ENCODE assay signal across 28 mouse cellular contexts in the genomic region with DNA sequence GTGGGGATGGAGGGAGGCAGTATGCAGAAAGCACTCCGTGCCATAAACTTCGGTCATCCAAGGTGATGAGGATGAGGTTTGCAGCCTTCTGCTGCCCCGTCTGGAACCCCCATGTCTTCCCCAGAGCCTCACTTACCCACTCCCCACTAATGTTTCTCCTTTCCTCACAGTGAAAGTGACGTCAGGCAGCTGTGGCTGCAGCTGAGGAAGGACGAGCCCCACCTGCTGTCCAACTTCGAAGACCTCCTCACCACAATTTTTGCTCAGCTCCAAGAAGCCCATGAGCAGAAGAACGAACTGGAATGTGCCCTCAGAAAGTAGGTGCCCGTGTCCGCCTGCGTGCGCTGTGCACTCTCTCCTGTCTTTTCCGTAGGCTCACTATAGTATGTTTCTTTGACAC. TPM values are rescaled to one million over a fixed set of nuclear protein-coding genes. Genes with fewer than 3 reads are reported as not detected.
A peak's percentile ranks its signal among the peaks of the same experiment; 100 is the strongest.
DNase-seq lines count a peak whose midpoint lies in the region; ATAC-seq and TF ChIP-seq lines count a peak whose summit lies in the region.
"Had no signal": no experiment of that assay in that cellular context is flagged by ENCODE, and none has a peak within 500 bp of the region (broad histone marks: within the 10 kb centered on the region; RNA-seq: fewer than 3 reads in every experiment).

No protein-coding gene starts in this region.

- H3K4me2 ChIP-seq in liver, embryonic 14.5 days (ENCODE audit: low read depth), result no peak overlapping the region
- no peak overlapping the region for H3K4me2 ChIP-seq in liver, postnatal 0 days (ENCODE audit: low read depth, low read length)
- H3K4me2 ChIP-seq in midbrain, postnatal 0 days (ENCODE audit: low read depth, low read length, poor library complexity, severe bottlenecking), result no peak overlapping the region
- no peak overlapping the region for H3K4me2 ChIP-seq in midbrain, embryonic 13.5 days (replicated peaks)
- H3K4me2 ChIP-seq in stomach, postnatal 0 days (replicated peaks; ENCODE audit: low read depth), result no peak overlapping the region
- H3K4me2 ChIP-seq: embryonic facial prominence, embryonic 13.5 days; forebrain, embryonic 12.5 days; heart, embryonic 12.5 days; heart, embryonic 15.5 days; hindbrain, embryonic 13.5 days had no signal

- H3K27ac ChIP-seq in liver, embryonic 14.5 days, result no peak overlapping the region
- no peak overlapping the region for H3K27ac ChIP-seq in liver, postnatal 0 days (ENCODE audit: low read depth)
- no peak overlapping the region for H3K27ac ChIP-seq in midbrain, postnatal 0 days (ENCODE audit: low read depth, low read length)
- no peak overlapping the region for H3K27ac ChIP-seq in midbrain, embryonic 13.5 days
- no peak overlapping the region for H3K27ac ChIP-seq in stomach, postnatal 0 days (replicated peaks)
- H3K27ac ChIP-seq: embryonic facial prominence, embryonic 10.5 days; embryonic facial prominence, embryonic 13.5 days; forebrain, embryonic 12.5 days; gastrocnemius, adult 2 months; heart, embryonic 15.5 days; hindbrain, embryonic 10.5 days; hindbrain, embryonic 13.5 days had no signal

- no peaks in the 10 kb centered on the region for H3K27me3 ChIP-seq in liver, embryonic 14.5 days (ENCODE audit: control insufficient read depth, insufficient read depth, low read length)
- H3K27me3 ChIP-seq in liver, postnatal 0 days (ENCODE audit: insufficient read depth, low read length), result no peaks in the 10 kb centered on the region
- no peaks in the 10 kb centered on the region for H3K27me3 ChIP-seq in midbrain, postnatal 0 days (ENCODE audit: insufficient read depth, low read length)
- H3K27me3 ChIP-seq in midbrain, embryonic 13.5 days, result no peaks in the 10 kb centered on the region
- H3K27me3 ChIP-seq in stomach, postnatal 0 days (ENCODE audit: control insufficient read depth, insufficient read depth, low read length), result no peaks in the 10 kb centered on the region
- H3K27me3 ChIP-seq: embryonic facial prominence, embryonic 13.5 days; forebrain, embryonic 12.5 days; heart, embryonic 12.5 days; heart, embryonic 15.5 days had no signal

- H3K9me3 ChIP-seq in liver, embryonic 14.5 days (ENCODE audit: control insufficient read depth, low read length), result no peaks in the 10 kb centered on the region
- no peaks in the 10 kb centered on the region for H3K9me3 ChIP-seq in liver, postnatal 0 days (ENCODE audit: low read length)
- H3K9me3 ChIP-seq in midbrain, postnatal 0 days (ENCODE audit: low read length), result no peaks in the 10 kb centered on the region
- no peaks in the 10 kb centered on the region for H3K9me3 ChIP-seq in midbrain, embryonic 13.5 days
- H3K9me3 ChIP-seq in stomach, postnatal 0 days (ENCODE audit: control insufficient read depth, low read length), result no peaks in the 10 kb centered on the region
- H3K9me3 ChIP-seq: embryonic facial prominence, embryonic 13.5 days; forebrain, embryonic 12.5 days; heart, embryonic 12.5 days; heart, embryonic 15.5 days; hindbrain, embryonic 10.5 days; hindbrain, embryonic 13.5 days had no signal

- DNase-seq in liver, embryonic 14.5 days (ENCODE audit: low read depth in 3 of 3, low spot score in 3 of 3), result no peak
- DNase-seq in liver, postnatal 0 days, result no peak
- DNase-seq in midbrain, postnatal 0 days (ENCODE audit: low spot score), result no peak
- no peak for DNase-seq in stomach, postnatal 0 days (ENCODE audit: low spot score)
- DNase-seq in gastrocnemius, postnatal 4 days (ENCODE audit: low spot score in 2 of 2), result no peak
- DNase-seq: adrenal gland, adult 8-10 months; adrenal gland, postnatal 25 days; cerebellum, adult 11-12 months; cerebellum, adult 8-10 months; cerebellum, postnatal 36 days; embryo, embryonic 11 days; gastrocnemius, adult 2 months; gastrocnemius, postnatal 14 days; heart, adult 18-20 months; heart, postnatal 10 days; heart, postnatal 36 days had no signal

- H3K4me3 ChIP-seq in liver, embryonic 14.5 days (ENCODE audit: insufficient read depth in 1 of 2, low read depth in 2 of 2, low read length in 2 of 2), result no peak overlapping the region
- no peak overlapping the region for H3K4me3 ChIP-seq in liver, postnatal 0 days (ENCODE audit: low read depth, low read length)
- no peak overlapping the region for H3K4me3 ChIP-seq in midbrain, postnatal 0 days (ENCODE audit: low read depth, low read length)
- no peak overlapping the region for H3K4me3 ChIP-seq in midbrain, embryonic 13.5 days (replicated peaks)
- H3K4me3 ChIP-seq in stomach, postnatal 0 days (ENCODE audit: low read depth, low read length), result no peak overlapping the region
- H3K4me3 ChIP-seq: embryonic facial prominence, embryonic 10.5 days; embryonic facial prominence, embryonic 13.5 days; erythroblast, embryonic 14.5 days; forebrain, embryonic 12.5 days; gastrocnemius, adult 2 months; heart, embryonic 12.5 days; heart, embryonic 15.5 days; hindbrain, embryonic 10.5 days; hindbrain, embryonic 13.5 days had no signal

- 0 out of 2 replicates have a peak, but pooled peaks have one; percentile 4 for TF ChIP-seq CTCF in liver, embryonic 14.5 days (IDR thresholded peaks at IDR 0.05; ENCODE audit: low read depth)
- TF ChIP-seq CTCF in liver, postnatal 0 days (IDR thresholded peaks at IDR 0.05; ENCODE audit: low read depth), result no peak
- peak; percentile 26 for TF ChIP-seq CTCF in midbrain, postnatal 0 days (IDR thresholded peaks at IDR 0.05)
- peak; percentile 34; the same call in 1 of the 2 replicates for TF ChIP-seq CTCF in stomach, postnatal 0 days (IDR thresholded peaks at IDR 0.05; ENCODE audit: low read depth)

- no peak for TF ChIP-seq EP300 in liver, embryonic 14.5 days (IDR thresholded peaks at IDR 0.05; ENCODE audit: low read depth)
- TF ChIP-seq EP300 in liver, postnatal 0 days (IDR thresholded peaks at IDR 0.05; ENCODE audit: low read depth), result no peak
- TF ChIP-seq EP300 in stomach, postnatal 0 days (optimal IDR thresholded peaks at IDR 0.05), result no peak

- H3K4me1 ChIP-seq in liver, embryonic 14.5 days (replicated peaks; ENCODE audit: control insufficient read depth in 2 of 2, insufficient read depth in 2 of 2, low read length in 1 of 2), result no peaks in the 10 kb centered on the region
- H3K4me1 ChIP-seq in liver, postnatal 0 days (ENCODE audit: insufficient read depth), result no peaks in the 10 kb centered on the region
- peaks cover 4% of the 10 kb centered on the region; the same call in 1 of the 2 replicates for H3K4me1 ChIP-seq in midbrain, postnatal 0 days (ENCODE audit: insufficient read depth, low read length)
- H3K4me1 ChIP-seq in midbrain, embryonic 13.5 days (replicated peaks), result peaks cover 8% of the 10 kb centered on the region
- H3K4me1 ChIP-seq in stomach, postnatal 0 days (replicated peaks; ENCODE audit: control insufficient read depth, insufficient read depth), result no peaks in the 10 kb centered on the region
- H3K4me1 ChIP-seq: embryonic facial prominence, embryonic 13.5 days; heart, embryonic 12.5 days had no signal

- no peak for ATAC-seq in liver, embryonic 14.5 days (ENCODE audit: insufficient read depth)
- ATAC-seq in liver, postnatal 0 days, result no peak
- ATAC-seq in midbrain, postnatal 0 days (ENCODE audit: low FRiP score), result no peak
- no peak for ATAC-seq in midbrain, embryonic 13.5 days
- no peak for ATAC-seq in stomach, postnatal 0 days (ENCODE audit: low FRiP score, low TSS enrichment)
- ATAC-seq: activated CD4-positive, CD25-positive, alpha-beta regulatory T cell, adult 4 months; forebrain, embryonic 16.5 days; hindbrain, embryonic 16.5 days had no signal

- no peaks in the 10 kb centered on the region for H3K36me3 ChIP-seq in liver, embryonic 14.5 days (replicated peaks; ENCODE audit: control insufficient read depth, insufficient read depth, low read depth)
- H3K36me3 ChIP-seq in liver, postnatal 0 days (replicated peaks; ENCODE audit: insufficient read depth, low read length), result no peaks in the 10 kb centered on the region; the same call in 1 of the 2 replicates
- H3K36me3 ChIP-seq in midbrain, postnatal 0 days (ENCODE audit: insufficient read depth, low read length), result no peaks in the 10 kb centered on the region
- no peaks in the 10 kb centered on the region for H3K36me3 ChIP-seq in midbrain, embryonic 13.5 days
- no peaks in the 10 kb centered on the region for H3K36me3 ChIP-seq in stomach, postnatal 0 days (ENCODE audit: control insufficient read depth, insufficient read depth, low read length)
- H3K36me3 ChIP-seq: embryonic facial prominence, embryonic 10.5 days; forebrain, embryonic 12.5 days; heart, embryonic 12.5 days; heart, embryonic 15.5 days; hindbrain, embryonic 10.5 days; hindbrain, embryonic 13.5 days had no signal

- 70% methylated on average over 12 of the region's 12 CpGs for WGBS in liver, embryonic 14.5 days (ENCODE audit: insufficient replicate concordance)
- WGBS in liver, postnatal 0 days (ENCODE audit: insufficient replicate concordance), result 81% methylated on average over 12 of the region's 12 CpGs
- WGBS in midbrain, postnatal 0 days, result 84% methylated on average over 12 of the region's 12 CpGs
- WGBS in midbrain, embryonic 13.5 days, result 88% methylated on average over 12 of the region's 12 CpGs
- WGBS in stomach, postnatal 0 days, result 74% methylated on average over 12 of the region's 12 CpGs

- H3K9ac ChIP-seq in liver, embryonic 14.5 days (replicated peaks), result no peak overlapping the region
- H3K9ac ChIP-seq in liver, postnatal 0 days (replicated peaks), result no peak overlapping the region
- no peak overlapping the region for H3K9ac ChIP-seq in midbrain, postnatal 0 days (replicated peaks; ENCODE audit: low read length, poor library complexity, severe bottlenecking)
- H3K9ac ChIP-seq in midbrain, embryonic 13.5 days (replicated peaks), result no peak overlapping the region
- H3K9ac ChIP-seq in stomach, postnatal 0 days (ENCODE audit: low read length), result no peak overlapping the region
- H3K9ac ChIP-seq: embryonic facial prominence, embryonic 13.5 days; forebrain, embryonic 12.5 days; heart, embryonic 12.5 days; heart, embryonic 15.5 days; hindbrain, embryonic 13.5 days had no signal

RNA-seq across cellular contexts. Expression of a gene that starts 50.1 kb away (rescaled TPM):
- polyA plus RNA-seq in liver, embryonic 14.5 days (2012; rRNA removed), result 0.30 and 0.35 TPM in 2 replicates
- polyA plus RNA-seq in liver, embryonic 14.5 days (2014; fragmentation: Nextera tagmentation; extraction: Ambion mirVana), result 0.51 and 0.57 TPM in 2 replicates
- polyA plus RNA-seq in liver, postnatal 0 days (2015; fragmentation: Nextera tagmentation; extraction: Ambion mirVana), result 0.31 and 0.47 TPM in 2 replicates
- total RNA-seq in midbrain, postnatal 0 days (2014; rRNA removed), result 0.44 and 0.61 TPM in 2 replicates
- 0.47 and 0.61 TPM in 2 replicates for polyA plus RNA-seq in midbrain, postnatal 0 days (2015; fragmentation: Nextera tagmentation; extraction: Ambion mirVana)
- 0.24 and 0.53 TPM in 2 replicates for polyA plus RNA-seq in midbrain, embryonic 13.5 days (2015; fragmentation: Nextera tagmentation; extraction: Ambion mirVana)
- 0.74 and 0.96 TPM in 2 replicates for polyA plus RNA-seq in stomach, postnatal 0 days (2015; fragmentation: Nextera tagmentation; extraction: Ambion mirVana)
- total RNA-seq in gastrocnemius, postnatal 4 days (2021), result 1 to 10 TPM; 1.4 to 2.0 TPM
